Mouse (Mus musculus) liver, adult 2 months (tissue): ENCODE measurements around the gene Ccdc190. TPM values are rescaled to one million over a fixed set of nuclear protein-coding genes. Genes with fewer than 3 reads are reported as not detected.

Experiments
- DNase-seq: peaks from one replicate; pipeline ENCODE4 v3.0.0-alpha.2; 2011; ENCODE audit warnings: low read depth, low spot score; ENCODE audit errors: extremely low read depth
- H3K27ac ChIP-seq: fragments of 200-500 bp; replicated peaks from 2 replicates; pipeline ENCODE4 v1.5.1; 2012; ENCODE audit warnings: low read depth, mild to moderate bottlenecking, control low read depth, inconsistent platforms, low read length; ENCODE audit not compliant: insufficient read depth
- H3K27me3 ChIP-seq: fragments of 200-500 bp; 2 replicates; pipeline ENCODE4 v1.6.1; 2012; ENCODE audit warnings: mild to moderate bottlenecking, moderate library complexity, low read length, inconsistent platforms; ENCODE audit not compliant: control insufficient read depth, insufficient read depth
- H3K36me3 ChIP-seq: fragments of 200-500 bp; 2 replicates; pipeline ENCODE4 v1.6.1; 2012; ENCODE audit warnings: low read length, inconsistent platforms; ENCODE audit not compliant: control insufficient read depth, insufficient read depth
- H3K4me1 ChIP-seq: fragments of 200-500 bp; 2 replicates; pipeline ENCODE4 v1.6.1; 2011; ENCODE audit warnings: low read length; ENCODE audit not compliant: control insufficient read depth, insufficient read depth
- H3K4me3 ChIP-seq: fragments of 200-500 bp; 2 replicates; pipeline ENCODE4 v1.5.1; 2011; ENCODE audit warnings: low read depth, mild to moderate bottlenecking, control low read depth, low read length, moderate library complexity; ENCODE audit not compliant: insufficient read depth
- H3K79me2 ChIP-seq: fragments of 200-500 bp; 2 replicates; pipeline ENCODE4 v1.6.1; 2012; ENCODE audit warnings: inconsistent platforms, mild to moderate bottlenecking, low read length, moderate library complexity; ENCODE audit not compliant: control insufficient read depth, insufficient read depth
- H3K9ac ChIP-seq: fragments of 200-500 bp; 2 replicates; pipeline ENCODE4 v1.6.1; 2012; ENCODE audit warnings: low read depth, mild to moderate bottlenecking, control low read depth, inconsistent platforms, low read length
- CTCF ChIP-seq: fragments of 200-500 bp; IDR thresholded peaks from 2 replicates; pipeline ENCODE4 v1.5.1; 2011; ENCODE audit warnings: low read depth, low read length, control low read depth
- POLR2A ChIP-seq: fragments of 200-500 bp; IDR thresholded peaks from 2 replicates; pipeline ENCODE4 v1.6.1; 2011; ENCODE audit warnings: low read length, control low read depth; ENCODE audit not compliant: insufficient read depth; ENCODE audit errors: extremely low read depth
- WGBS: fragments of 180-500 bp; shearing (Covaris S2); methylation state at CpG from one replicate; pipeline ENCODE4 v1.1.7; 2018; 5-methylcytosine and 5-hydroxymethylcytosine counted together
- polyA plus RNA-seq: library from polyadenylated mRNA; depleted of rRNA; stranded (reverse); fragments of >200 nt; gene quantifications from 2 replicates; pipeline ENCODE4 v1.2.3, GENCODE M21; 2012
- total RNA-seq: library from RNA; depleted of rRNA; stranded (reverse); fragments of >200 nt; gene quantifications from 2 replicates; pipeline ENCODE4 v1.2.3, GENCODE M21; 2014

Gene Ccdc190
- total and polyA plus RNA-seq, 2 experiments: not detected

- no peaks in the 10 kb centered on the region for H3K36me3 ChIP-seq
- no peaks in the 10 kb centered on the region for H3K79me2 ChIP-seq
- peak; percentile 71 for TF ChIP-seq CTCF
- no peak for TF ChIP-seq POLR2A
- peak overlapping the region; percentile 45 for H3K4me3 ChIP-seq
- H3K9ac ChIP-seq: peak overlapping the region; percentile 36; the same call in 1 of the 2 replicates
- no peak overlapping the region for H3K27ac ChIP-seq
- WGBS: 11% methylated on average over 8 of the region's 8 CpGs
- peak; percentile 79 for DNase-seq
- peaks cover 7% of the 10 kb centered on the region for H3K4me1 ChIP-seq
- no peaks in the 10 kb centered on the region for H3K27me3 ChIP-seq
Measured at GRCm38 (mm10) chr1:169921710-169922211, 6.7 kb upstream of the Ccdc190 start.

- no peak overlapping the region for H3K4me3 ChIP-seq
- no peaks in the 10 kb centered on the region for H3K36me3 ChIP-seq
- no peak for DNase-seq
- peaks cover 4% of the 10 kb centered on the region for H3K4me1 ChIP-seq
- TF ChIP-seq POLR2A: no peak
- no peak for TF ChIP-seq CTCF
- no peak overlapping the region for H3K27ac ChIP-seq
- 33% methylated on average over 2 of the region's 2 CpGs for whole genome bisulfite sequencing
- H3K9ac ChIP-seq: no peak overlapping the region
- no peaks in the 10 kb centered on the region for H3K79me2 ChIP-seq
- H3K27me3 ChIP-seq: no peaks in the 10 kb centered on the region
Measured at GRCm38 (mm10) chr1:169924567-169924966, 3.9 kb upstream of the Ccdc190 start.

- Histone ChIP-seq H3K79me2 (no peaks in the 10 kb centered on the region), H3K9ac (no peak overlapping the region), H3K4me3 (no peak overlapping the region), H3K27ac (no peak overlapping the region), H3K27me3 (no peaks in the 10 kb centered on the region), H3K4me1 (no peaks in the 10 kb centered on the region), H3K36me3 (no peaks in the 10 kb centered on the region)
- no peak for DNase-seq
- WGBS: 69% methylated on average over 8 of the region's 8 CpGs
- no peak for TF ChIP-seq CTCF
- TF ChIP-seq POLR2A: no peak
Measured at GRCm38 (mm10) chr1:169927753-169928369, 587 bp upstream of the Ccdc190 start.

GRCm38 (mm10) chr1:169931698-169932097 lies 3.2 kb downstream of the Ccdc190 start:
- Histone ChIP-seq H3K9ac (no peak overlapping the region), H3K79me2 (no peaks in the 10 kb centered on the region), H3K4me1 (no peaks in the 10 kb centered on the region; the same call in 1 of the 2 replicates), H3K27me3 (no peaks in the 10 kb centered on the region), H3K27ac (no peak overlapping the region), H3K4me3 (no peak overlapping the region), H3K36me3 (no peaks in the 10 kb centered on the region)
- no peak for DNase-seq
- 56% methylated on average over 7 of the region's 7 CpGs for WGBS
- TF ChIP-seq POLR2A (no peak), CTCF (no peak)

- Histone ChIP-seq H3K79me2 (no peaks in the 10 kb centered on the region), H3K27me3 (no peaks in the 10 kb centered on the region), H3K27ac (no peak overlapping the region), H3K4me1 (no peaks in the 10 kb centered on the region; the same call in 1 of the 2 replicates), H3K36me3 (no peaks in the 10 kb centered on the region), H3K9ac (no peak overlapping the region), H3K4me3 (no peak overlapping the region)
- no peak for DNase-seq
- 51% methylated on average over 7 of the region's 7 CpGs for WGBS
- no peak for TF ChIP-seq POLR2A
- TF ChIP-seq CTCF: no peak
Measured at GRCm38 (mm10) chr1:169932122-169932746, 3.8 kb downstream of the Ccdc190 start.
